Mouse (Mus musculus) induced T-regulatory cell, adult 2 months (primary cell): ENCODE data around the gene Gaa.

Experiments
- DNase-seq: peaks from one replicate; pipeline ENCODE4 v3.0.0-alpha.2; 2012; ENCODE audit warnings: low read depth

The Gaa gene

DNA sequence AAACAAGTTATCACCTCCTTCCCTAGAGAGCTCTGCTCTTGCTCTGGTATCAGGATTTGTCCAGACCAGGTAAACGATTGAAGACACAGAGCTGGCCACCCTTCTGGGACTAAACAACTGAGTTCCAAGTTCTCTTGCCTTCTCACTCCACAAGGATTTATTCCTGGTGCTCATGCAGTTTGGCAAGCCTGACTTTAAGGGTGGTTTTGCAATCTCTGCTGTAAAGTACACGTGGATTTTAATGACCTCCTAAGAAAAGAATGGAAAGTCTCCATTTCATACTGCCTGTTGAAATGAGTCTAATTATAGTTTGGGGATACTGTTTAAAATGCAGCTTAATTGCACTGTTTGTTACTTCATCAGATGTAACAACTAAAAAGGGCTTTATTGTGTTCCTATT lies 33.3 kb downstream of the Gaa start:
- DNase-seq: peak; percentile 20

DNA sequence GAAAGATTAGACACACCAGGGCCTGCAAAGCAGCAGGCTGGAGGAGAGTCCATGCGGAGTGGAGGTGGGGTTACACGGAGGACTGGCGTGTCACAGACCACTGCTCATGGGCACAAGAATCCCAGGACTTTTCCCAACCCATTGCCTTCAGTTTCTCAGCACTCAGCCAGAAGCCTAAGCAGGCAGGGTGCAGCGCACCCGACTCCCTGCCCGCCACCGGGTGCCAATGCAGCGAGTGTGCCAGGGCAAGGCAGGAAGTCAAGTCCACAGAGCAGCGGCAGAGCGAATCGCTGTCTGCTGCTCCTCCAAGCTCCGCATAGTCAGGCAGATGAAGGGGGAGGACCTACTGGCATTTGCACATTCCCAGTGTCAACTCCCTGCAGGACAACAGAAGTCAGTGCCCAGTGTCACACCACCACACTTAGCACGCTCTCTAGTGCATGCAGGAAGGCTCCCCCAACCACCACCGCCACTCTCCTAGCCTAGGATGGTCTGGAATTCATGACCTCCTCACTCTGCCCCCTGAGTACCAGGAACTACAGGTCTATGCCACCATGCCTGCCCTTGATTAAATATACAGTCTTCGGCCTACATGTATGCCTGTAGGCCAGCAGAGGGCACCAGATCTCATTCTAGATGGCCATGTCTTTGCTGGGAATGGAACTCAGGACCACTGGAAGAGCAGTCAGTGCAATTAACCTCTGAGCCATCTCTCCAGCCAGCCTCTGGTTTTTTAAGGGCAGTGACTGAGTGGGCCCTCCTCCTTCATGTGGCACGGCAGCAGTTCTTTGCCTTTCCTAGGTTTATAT lies 37.4 kb downstream of the Gaa start:
- peak; percentile 79 for DNase-seq

DNA sequence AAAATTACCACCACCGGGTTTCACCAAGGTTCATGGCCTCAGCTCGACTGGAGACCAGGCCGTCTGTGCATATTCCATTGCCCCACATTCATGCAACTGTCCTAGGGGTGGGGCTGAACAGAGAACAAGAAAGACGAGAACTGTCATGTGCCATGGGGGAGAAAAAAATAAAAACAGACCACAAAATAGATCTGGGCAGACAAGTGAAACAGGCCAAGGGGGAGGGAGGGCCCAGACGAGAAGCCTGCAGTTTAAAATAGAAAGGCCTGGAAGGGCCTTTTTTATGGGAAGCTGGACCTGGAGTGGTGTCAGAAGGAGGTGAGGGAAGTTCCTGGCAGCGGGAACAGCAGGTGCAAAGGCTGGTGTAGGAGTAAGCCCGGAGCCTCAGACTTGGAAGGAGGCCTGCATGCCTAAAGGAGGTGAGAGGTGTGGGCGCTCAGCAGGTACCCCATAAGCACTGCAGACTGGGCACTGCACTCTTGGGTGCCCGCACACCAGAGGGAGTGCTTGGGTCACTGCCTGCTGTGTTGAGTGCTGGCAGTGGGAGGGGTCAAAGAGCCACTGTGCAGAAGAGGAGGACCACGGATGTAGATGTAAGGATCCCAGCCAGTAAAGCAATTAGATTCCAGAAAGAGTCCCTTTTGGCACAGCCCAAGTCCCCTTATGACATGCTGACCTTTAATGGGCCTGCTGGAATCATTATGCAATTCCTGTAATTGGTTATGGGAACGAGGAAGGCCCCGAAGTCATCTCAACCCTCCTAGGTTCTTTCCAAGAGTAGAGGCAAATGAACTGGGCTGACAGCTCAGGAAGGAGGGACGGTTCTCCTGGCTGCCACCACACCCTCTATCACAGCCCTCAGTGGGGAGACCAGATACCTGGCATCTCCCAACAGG lies 39.3 kb downstream of the Gaa start:
- no peak for DNase-seq

DNA sequence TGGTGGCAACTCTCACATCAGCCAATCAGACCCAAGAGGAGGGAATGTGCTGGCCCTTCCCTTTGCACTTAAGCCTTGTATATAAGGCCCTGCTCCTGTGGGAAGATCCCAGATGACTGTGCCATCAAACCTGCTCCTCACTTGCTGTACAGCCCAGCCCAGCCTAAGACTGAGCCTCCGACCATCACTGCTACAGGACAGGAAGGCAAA lies 39.9 kb downstream of the Gaa start, which contains the start of gene Card14:
Gene Card14, plus strand, starts transcription at position 111 of the 210 bp plus-strand sequence.
- DNase-seq: no peak

DNA sequence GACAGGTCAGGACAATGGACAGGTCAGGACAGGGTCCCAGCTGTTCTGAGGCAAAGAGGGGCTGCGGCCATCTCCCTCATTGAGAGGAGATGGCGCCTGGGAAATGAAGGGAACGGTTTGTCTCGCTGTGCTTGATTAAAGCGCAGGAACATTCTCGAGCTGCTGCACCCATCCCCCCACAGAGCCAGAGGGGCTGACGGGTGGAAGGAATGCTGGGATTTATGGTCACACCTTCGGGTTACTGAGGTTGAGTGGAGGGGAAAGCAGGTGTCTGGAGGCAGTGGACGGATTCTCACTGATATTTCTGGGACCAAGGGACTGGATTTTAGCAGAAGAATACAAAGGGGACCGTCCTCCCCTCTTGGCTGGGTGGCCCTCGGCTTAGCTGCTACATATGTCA lies 40.2 kb downstream of the Gaa start:
- no peak for DNase-seq

DNA sequence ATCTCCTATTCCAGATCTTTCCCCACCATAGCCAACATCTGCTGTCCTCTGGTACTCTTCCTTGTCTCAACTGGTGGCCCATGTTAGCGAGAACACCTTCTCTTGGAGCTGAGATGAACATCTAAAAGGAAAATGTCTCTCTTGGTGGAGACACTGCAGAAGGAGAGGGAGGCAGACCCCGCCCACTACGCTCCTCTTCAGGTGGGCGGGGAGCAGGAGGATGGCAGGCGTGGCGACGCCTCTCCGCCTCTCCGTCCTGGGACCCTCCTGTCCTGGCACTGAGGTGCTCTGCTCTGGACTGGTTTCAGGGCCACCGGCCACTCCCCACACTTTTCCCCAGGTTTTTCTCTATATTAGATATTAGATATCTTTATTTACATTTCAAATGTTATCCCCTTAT lies 42.9 kb downstream of the Gaa start:
- no peak for DNase-seq

DNA sequence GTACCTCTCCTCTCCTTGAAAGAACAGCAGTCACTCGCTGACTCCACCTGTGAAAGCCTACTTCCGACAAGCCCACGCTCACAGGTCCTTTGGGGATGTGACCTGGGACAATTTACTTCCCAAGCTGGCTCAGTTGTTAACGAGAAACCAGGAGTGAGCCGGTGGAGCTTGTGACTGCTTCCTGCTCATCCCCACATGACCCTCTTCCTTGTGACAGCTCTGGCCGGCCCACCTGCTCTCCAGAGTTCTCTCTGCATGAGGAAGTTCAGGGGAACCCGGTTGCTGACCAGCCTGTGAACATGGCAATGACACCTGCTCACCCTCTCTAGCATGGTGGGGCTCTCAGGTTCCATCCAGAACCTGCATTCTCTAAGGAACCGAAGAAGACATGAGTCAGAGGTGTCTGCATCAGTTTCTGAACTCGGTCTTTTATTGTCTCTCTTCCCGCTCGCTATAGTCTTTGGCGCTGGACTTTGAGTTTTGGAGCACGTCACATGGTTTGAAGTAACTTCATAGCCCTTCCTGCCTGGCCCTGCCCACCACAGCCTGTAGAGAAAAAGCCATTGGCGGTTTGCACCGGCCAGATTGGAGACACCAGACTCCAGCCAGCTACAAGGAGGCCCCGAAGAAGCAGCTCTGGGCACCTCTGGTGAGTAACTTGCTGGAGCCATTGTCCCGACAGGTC lies 46.7 kb downstream of the Gaa start:
- DNase-seq: no peak

DNA sequence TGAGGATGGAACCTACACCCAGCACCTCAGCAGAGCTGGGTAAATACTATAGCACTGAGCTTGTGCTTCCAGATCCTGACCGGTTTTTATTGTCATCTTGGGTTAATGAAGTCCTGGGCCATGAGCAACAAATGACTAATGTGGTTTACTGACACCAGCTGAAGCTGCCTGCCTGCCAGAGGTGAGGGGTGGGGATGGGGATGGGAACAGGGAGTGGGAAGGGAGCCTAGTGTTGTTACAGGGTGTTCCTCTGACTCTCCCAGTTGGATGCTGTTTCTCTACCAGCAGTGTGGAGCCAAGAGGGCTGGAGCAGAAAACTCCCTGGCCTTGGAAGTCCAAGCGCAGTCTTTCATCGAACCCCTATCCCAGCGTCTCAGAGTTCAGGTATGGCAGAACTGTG lies 49.0 kb downstream of the Gaa start:
- no peak for DNase-seq

DNA sequence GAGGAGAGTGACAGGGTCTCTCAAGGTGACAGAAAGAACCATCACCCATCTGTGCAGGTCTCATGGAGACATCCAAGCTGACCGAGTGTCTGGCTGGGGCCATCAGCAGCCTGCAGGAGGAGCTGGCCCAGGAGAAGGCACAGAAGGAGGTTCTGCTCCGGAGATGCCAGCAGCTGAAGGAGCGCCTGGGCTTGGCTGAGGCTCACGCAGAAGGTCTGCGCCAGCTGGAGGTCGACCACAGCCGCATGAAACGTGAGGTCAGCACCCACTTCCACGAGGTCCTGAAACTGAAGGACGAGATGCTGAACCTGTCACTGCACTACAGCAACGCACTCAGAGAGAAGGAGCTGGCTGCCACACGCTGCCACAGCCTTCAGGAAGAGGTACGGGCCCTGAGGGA lies 54.8 kb downstream of the Gaa start:
- no peak for DNase-seq

DNA sequence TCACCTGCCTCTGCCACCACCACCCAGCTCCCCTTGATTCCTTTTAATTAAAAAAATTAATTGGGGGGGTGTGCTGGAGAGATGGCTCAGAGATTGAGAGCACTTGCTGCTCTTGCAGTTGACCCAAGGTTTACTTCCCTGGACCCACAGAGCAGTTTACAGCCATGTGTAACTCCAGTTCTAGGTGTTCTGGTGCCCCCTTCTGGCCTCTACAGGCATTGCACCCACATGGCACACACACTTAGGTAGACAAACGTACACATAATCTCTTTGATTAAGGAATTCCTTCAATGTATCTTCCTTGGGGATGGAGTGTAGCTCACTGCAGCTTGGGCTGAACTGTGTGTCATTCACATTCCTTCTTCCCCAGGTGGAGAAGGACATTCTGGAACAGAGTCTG lies 57.4 kb downstream of the Gaa start:
- peak; percentile 29 for DNase-seq

DNA sequence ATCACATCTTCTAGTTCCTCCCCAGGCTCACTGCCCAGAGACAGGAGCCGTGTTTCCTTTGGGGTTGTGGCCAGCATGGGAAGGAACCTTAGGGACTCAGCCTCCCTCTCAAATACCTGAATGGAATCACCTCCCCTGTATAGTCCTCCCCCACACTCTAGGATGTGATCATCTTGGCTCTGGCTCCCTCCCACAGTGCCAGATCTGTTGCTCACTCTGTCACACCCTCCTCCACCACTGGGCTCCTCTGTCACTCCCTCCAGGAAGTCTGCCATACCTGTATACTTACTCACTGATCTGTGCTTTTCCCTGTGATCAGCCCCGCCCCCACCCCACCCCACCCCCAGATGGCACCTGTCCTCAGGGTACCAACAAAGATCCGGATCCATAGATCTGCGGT lies 62.9 kb downstream of the Gaa start:
- DNase-seq: no peak

DNA sequence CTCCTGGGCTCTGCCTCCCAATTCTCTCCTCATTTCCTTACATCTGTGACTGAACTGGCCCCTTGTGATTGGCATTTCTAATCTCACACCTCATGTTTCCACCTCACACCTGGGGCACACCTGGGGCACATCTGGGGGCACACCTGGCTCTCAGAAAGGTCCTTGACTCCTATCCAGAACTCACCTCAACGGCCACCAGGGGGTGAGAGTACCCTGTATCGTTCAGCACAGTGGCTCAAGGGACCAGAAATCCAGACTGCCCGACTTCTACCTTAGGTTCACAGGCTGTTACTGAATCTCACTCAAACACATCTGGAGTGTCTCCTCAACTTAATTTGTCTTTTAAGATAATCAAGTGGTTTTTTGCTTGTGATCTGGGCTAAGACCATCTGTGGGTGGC lies 64.3 kb downstream of the Gaa start:
- DNase-seq: peak; percentile 31
